ENCODE assay signal across 23 mouse cellular contexts in genomic region chr2:69095836-69096235, GRCm38 (mm10). TPM values are rescaled to one million over a fixed set of nuclear protein-coding genes. Genes with fewer than 3 reads are reported as not detected.
DNase-seq lines count a peak whose midpoint lies in the region; ATAC-seq and TF ChIP-seq lines count a peak whose summit lies in the region.
"Had no signal": no experiment of that assay in that cellular context is flagged by ENCODE, and none has a peak within 500 bp of the region (broad histone marks: within the 10 kb centered on the region; RNA-seq: fewer than 3 reads in every experiment).

No protein-coding gene starts in this region.

- intact Hi-C loops in heart, postnatal 14 days (cut with DNase I) = no loop called here
- intact Hi-C loops in heart, adult 2 months (cut with DNase I) = no loop called here

- no peak for TF ChIP-seq POLR2A in heart, adult 2 months (IDR thresholded peaks at IDR 0.05; ENCODE audit: insufficient read depth, low read depth, low read length)

- no peak overlapping the region for H3K9ac ChIP-seq in heart, adult 2 months (ENCODE audit: low read depth, low read length)
- H3K9ac ChIP-seq in midbrain, embryonic 11.5 days (ENCODE audit: low read length) = no peak overlapping the region
- H3K9ac ChIP-seq in midbrain, embryonic 16.5 days (ENCODE audit: low read depth, low read length) = no peak overlapping the region

- H3K27me3 ChIP-seq in heart, embryonic 10.5 days (ENCODE audit: insufficient read depth, poor library complexity, severe bottlenecking) = no peaks in the 10 kb centered on the region
- H3K27me3 ChIP-seq in heart, adult 2 months (ENCODE audit: control insufficient read depth, insufficient read depth, low read length) = no peaks in the 10 kb centered on the region
- H3K27me3 ChIP-seq in midbrain, embryonic 11.5 days (ENCODE audit: control insufficient read depth, insufficient read depth, low read length) = no peaks in the 10 kb centered on the region
- no peaks in the 10 kb centered on the region for H3K27me3 ChIP-seq in midbrain, embryonic 16.5 days (ENCODE audit: control insufficient read depth, insufficient read depth, low read depth, low read length)
- H3K27me3 ChIP-seq: CH12.LX, Patski had no signal

- peak; percentile 51 for DNase-seq in heart, adult 11 months
- no peak for DNase-seq in heart, postnatal 14 days
- DNase-seq in heart, embryonic 10.5 days (ENCODE audit: low spot score) = peak; percentile 1
- no peak for DNase-seq in heart, adult 2 months
- DNase-seq in layer of hippocampus, adult 2 months (ENCODE audit: low spot score in 2 of 2) = no peak
- DNase-seq in layer of hippocampus, postnatal 36 days = no peak
- DNase-seq in midbrain, embryonic 11.5 days (ENCODE audit: low spot score, missing footprints) = peak; percentile 51
- DNase-seq: adrenal gland, adult 2 months; adrenal gland, adult 8-10 months; adrenal gland, postnatal 10 days; adrenal gland, postnatal 14 days; adrenal gland, postnatal 25 days; adrenal gland, postnatal 36 days; B cell, adult 2 months; cerebellum, adult 11 months; cerebellum, adult 11-12 months had no signal

- no peaks in the 10 kb centered on the region for H3K9me3 ChIP-seq in heart, embryonic 10.5 days
- no peaks in the 10 kb centered on the region for H3K9me3 ChIP-seq in midbrain, embryonic 11.5 days (ENCODE audit: control insufficient read depth, low read length)
- H3K9me3 ChIP-seq in midbrain, embryonic 16.5 days (replicated peaks; ENCODE audit: control insufficient read depth, low read length, poor library complexity, severe bottlenecking) = no peaks in the 10 kb centered on the region
- H3K9me3 ChIP-seq: G1E had no signal

- ATAC-seq in midbrain, embryonic 11.5 days (ENCODE audit: low FRiP score) = no peak
- ATAC-seq in midbrain, embryonic 16.5 days = no peak
- ATAC-seq: activated CD4-positive, CD25-positive, alpha-beta regulatory T cell, adult 4 months; CD4-positive, CD25-positive, alpha-beta regulatory T cell, adult 4 months; Patski had no signal

- TF ChIP-seq EP300 in heart, adult 2 months (IDR thresholded peaks at IDR 0.05; ENCODE audit: insufficient read depth, low read depth, low read length) = no peak

- no peaks in the 10 kb centered on the region for H3K4me1 ChIP-seq in heart, embryonic 10.5 days
- H3K4me1 ChIP-seq in heart, adult 2 months (ENCODE audit: control insufficient read depth, insufficient read depth, low read length) = no peaks in the 10 kb centered on the region
- no peaks in the 10 kb centered on the region for H3K4me1 ChIP-seq in midbrain, embryonic 11.5 days (ENCODE audit: control insufficient read depth, insufficient read depth, low read length)
- no peaks in the 10 kb centered on the region for H3K4me1 ChIP-seq in midbrain, embryonic 16.5 days (ENCODE audit: control insufficient read depth, insufficient read depth, low read length)

- TF ChIP-seq CTCF in heart, adult 2 months (IDR thresholded peaks at IDR 0.05) = no peak
- TF ChIP-seq CTCF in layer of hippocampus, adult 2 months (conservative IDR thresholded peaks at IDR 0.05) = no peak

- H3K4me2 ChIP-seq in midbrain, embryonic 11.5 days = no peak overlapping the region
- H3K4me2 ChIP-seq in midbrain, embryonic 16.5 days (ENCODE audit: low read length) = no peak overlapping the region

- H3K36me3 ChIP-seq in heart, embryonic 10.5 days = no peaks in the 10 kb centered on the region; the same call in 1 of the 2 replicates
- no peaks in the 10 kb centered on the region for H3K36me3 ChIP-seq in heart, adult 2 months (ENCODE audit: control insufficient read depth, insufficient read depth, low read length)
- H3K36me3 ChIP-seq in midbrain, embryonic 11.5 days (ENCODE audit: control insufficient read depth, insufficient read depth, low read length) = no peaks in the 10 kb centered on the region
- no peaks in the 10 kb centered on the region for H3K36me3 ChIP-seq in midbrain, embryonic 16.5 days (ENCODE audit: control insufficient read depth, insufficient read depth, low read length)

- no peaks in the 10 kb centered on the region for H3K79me2 ChIP-seq in heart, adult 2 months (replicated peaks; ENCODE audit: control insufficient read depth, insufficient read depth, low read length)

- no peak overlapping the region for H3K27ac ChIP-seq in heart, embryonic 10.5 days
- H3K27ac ChIP-seq in heart, adult 2 months = no peak overlapping the region
- peak overlapping the region; percentile 80 for H3K27ac ChIP-seq in layer of hippocampus, adult 2 months
- H3K27ac ChIP-seq in midbrain, embryonic 11.5 days (ENCODE audit: low read depth, low read length) = no peak overlapping the region
- H3K27ac ChIP-seq in midbrain, embryonic 16.5 days (ENCODE audit: low read length) = no peak overlapping the region

- no peak overlapping the region for H3K4me3 ChIP-seq in heart, embryonic 10.5 days
- no peak overlapping the region for H3K4me3 ChIP-seq in heart, adult 2 months
- H3K4me3 ChIP-seq in layer of hippocampus, adult 2 months = no peak overlapping the region
- no peak overlapping the region for H3K4me3 ChIP-seq in midbrain, embryonic 11.5 days (ENCODE audit: low read depth, low read length)
- no peak overlapping the region for H3K4me3 ChIP-seq in midbrain, embryonic 16.5 days (ENCODE audit: low read depth, low read length)

RNA-seq across cellular contexts. Expression of gene Nostrin, which starts 39.8 kb away (rescaled TPM):
- 1 to 10 TPM; 8.1 to 8.6 TPM for total RNA-seq in heart, postnatal 14 days (2021)
- 2.1 and 3.8 TPM in 2 replicates for polyA plus RNA-seq in heart, embryonic 10.5 days (2016; fragmentation: Nextera tagmentation; extraction: Ambion mirVana)
- total RNA-seq in heart, adult 2 months (2021) = 1 to 10 TPM; 5.9 to 6.7 TPM
- 1.4 and 3.1 TPM in 2 replicates for polyA plus RNA-seq in heart, adult 2 months (2012; rRNA removed)
- 1 to 10 TPM; 4.2 to 4.8 TPM for total RNA-seq in layer of hippocampus, adult 2 months (2021)
- 1 to 10 TPM; 3.6 to 5.5 TPM for total RNA-seq in layer of hippocampus, postnatal 36 days (2021)
- 0.77 and 1.2 TPM in 2 replicates for polyA plus RNA-seq in midbrain, embryonic 11.5 days (2014; fragmentation: Nextera tagmentation; extraction: Ambion mirVana)
- 1.5 and 2.0 TPM in 2 replicates for polyA plus RNA-seq in midbrain, embryonic 16.5 days (2015; fragmentation: Nextera tagmentation; extraction: Ambion mirVana)
- total RNA-seq: MEL had no signal
- polyA plus RNA-seq: G1E had no signal

Comparison
In these comparisons a context has a peak if more than half of its experiments do, and no peak if none do; other contexts are left out.
1. DNase-seq: peak in heart, adult 11 months (single experiment), heart, embryonic 10.5 days (single experiment) and midbrain, embryonic 11.5 days (single experiment); none in heart, postnatal 14 days (0 of 2), heart, adult 2 months (0 of 2), layer of hippocampus, adult 2 months (0 of 2) and layer of hippocampus, postnatal 36 days (0 of 2).